Mouse (Mus musculus): ENCODE measurements around the gene Psme3. TPM values are rescaled to one million over a fixed set of nuclear protein-coding genes. Genes with fewer than 3 reads are reported as not detected.

Gene Psme3
- total RNA-seq (2021), result 100 to 1,000 TPM; 119 to 126 TPM

DNA sequence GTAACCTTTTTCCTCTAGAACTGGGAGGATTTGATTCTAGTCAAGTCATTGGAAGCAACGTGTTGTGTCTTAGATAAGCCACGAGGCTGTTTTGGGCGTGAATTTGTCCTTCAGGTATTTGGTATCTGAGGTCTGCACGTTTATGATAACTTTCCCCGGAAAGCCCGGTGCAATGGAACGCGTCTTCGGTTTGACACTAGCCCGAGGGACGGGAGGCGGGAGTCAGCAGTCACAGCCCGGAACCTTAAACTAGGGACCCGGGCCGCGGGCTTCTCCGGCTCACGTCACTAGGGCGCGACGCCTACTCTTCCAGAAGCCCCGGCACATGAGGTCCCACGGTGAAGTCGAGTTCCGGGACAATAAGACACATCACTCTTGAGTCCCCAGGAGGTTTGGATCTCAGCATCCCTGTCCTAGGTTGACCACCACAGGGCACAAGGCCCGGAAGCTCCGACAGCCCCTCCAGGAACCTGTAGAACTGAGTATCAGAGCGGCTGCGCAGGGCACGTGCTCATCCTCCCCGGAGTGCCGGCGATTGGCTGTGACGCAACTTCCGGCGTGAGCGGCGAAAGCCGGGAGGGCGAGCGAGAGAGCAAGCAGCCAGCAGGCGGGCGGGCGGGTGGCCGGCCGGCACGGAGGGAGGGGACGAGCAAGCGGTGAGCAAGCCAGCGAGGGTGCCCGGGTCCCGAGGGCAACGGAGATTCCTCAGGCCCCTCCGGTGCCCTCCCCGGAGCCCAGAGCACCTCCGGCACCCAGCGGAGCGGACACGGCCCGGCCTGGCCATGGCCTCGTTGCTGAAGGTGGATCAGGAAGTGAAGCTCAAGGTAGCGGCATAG, at the start of gene Psme3:
Gene Psme3, plus strand, starts transcription at position 549 of the 836 bp plus-strand sequence.
- DNase-seq (ENCODE audit: extremely low spot score in 1 of 2, low spot score in 1 of 2), result peak; percentile 85 to 96

DNA sequence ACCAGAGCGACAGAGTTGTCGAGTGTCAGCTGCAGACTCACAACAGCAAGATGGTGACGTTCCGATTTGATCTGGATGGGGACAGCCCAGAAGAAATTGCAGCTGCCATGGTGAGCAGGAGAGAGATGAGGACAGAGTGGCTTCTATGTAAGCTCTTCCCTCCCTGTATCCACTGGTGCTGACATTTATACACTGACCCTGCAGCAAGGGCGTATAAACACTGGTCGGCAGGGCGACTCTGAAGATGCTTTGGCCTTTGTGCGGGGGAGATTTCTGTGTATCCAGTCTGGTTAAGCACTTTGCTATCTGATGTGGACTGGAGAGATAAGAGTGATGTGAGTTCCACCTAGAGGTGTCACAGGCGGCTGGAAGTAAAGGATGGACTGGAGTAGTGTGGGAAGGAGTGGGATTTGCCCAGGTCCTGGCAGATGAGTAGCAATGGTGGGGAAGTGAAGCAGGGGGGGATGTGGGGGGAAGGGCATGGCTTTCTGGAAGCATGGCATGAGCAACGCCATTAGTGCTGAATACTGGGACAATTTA, 46.4 kb upstream of the Psme3 start:
- DNase-seq (ENCODE audit: extremely low spot score in 1 of 2, low spot score in 1 of 2), result no peak

DNA sequence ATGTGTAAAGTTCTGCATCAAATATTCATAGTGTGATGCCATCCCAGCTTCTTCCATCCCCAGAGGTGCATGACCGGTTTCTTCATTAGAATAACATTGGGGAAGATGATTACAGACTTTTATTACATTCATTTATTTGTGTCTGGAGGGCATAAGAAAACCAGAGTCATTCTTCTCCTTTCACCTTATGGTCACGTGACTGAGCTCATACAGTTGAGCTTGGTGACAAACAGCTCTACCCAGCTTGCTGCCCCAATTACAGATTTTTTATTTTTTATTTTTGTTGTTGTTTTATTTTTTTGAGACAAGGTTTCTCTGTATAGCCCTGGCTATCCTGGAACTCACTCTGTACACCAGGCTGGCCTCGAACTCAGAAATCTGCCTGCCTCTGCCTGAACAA, 43.6 kb upstream of the Psme3 start:
- DNase-seq (ENCODE audit: extremely low spot score in 1 of 2, low spot score in 1 of 2), result no peak

DNA sequence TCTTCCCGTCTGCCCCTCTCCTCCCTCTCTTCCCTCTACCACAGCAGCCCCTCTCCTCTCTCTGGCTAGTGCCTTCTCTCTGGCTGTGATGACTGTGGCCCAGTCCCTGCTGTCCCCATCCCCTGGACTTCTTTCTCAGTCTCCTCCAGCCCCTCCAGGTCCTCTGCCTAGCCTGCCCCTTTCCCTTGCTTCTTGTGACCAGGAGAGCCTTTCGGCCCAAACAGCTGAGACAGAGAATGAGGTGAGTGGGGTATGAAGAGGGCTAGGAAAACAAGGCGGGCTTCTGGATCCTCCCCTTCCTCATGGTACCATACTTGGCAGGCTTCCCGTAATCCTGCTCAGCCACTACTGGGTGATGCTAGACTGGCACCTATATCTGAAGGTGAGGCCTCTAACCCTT, 40.7 kb upstream of the Psme3 start:
- DNase-seq (ENCODE audit: extremely low spot score in 1 of 2, low spot score in 1 of 2), result no peak

DNA sequence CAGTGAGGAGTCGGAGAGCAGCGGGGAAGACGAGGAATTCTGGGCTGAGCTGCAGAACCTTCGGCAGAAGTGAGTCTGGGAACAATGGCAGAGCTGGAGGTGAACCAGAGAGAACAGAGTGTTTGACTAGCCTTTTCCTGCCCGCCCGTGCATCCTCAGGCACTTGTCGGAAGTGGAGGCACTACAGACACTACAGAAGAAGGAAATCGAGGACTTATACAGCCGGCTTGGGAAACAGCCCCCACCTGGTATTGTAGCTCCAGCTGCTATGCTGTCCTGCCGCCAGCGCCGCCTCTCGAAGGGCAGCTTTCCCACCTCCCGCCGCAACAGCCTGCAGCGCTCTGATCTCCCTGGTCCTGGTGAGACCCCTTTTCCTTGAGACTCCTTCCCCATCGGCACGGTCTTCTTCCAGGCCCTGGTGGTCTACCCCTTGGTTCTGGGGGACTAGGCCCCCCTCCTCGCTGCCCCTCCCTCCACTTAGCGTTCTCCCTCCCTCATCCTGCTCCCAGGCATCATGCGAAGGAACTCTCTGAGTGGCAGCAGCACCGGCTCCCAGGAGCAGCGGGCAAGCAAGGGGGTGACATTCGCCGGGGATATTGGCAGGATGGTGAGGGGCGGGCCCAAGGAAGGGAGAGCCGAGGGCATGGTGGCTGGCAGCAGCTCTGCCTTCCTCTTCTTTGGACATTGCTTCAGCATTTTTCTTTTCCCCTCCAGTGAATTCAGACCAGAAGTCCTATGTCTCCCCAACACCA, 39.5 kb upstream of the Psme3 start:
- no peak for DNase-seq (ENCODE audit: extremely low spot score in 1 of 2, low spot score in 1 of 2)

DNA sequence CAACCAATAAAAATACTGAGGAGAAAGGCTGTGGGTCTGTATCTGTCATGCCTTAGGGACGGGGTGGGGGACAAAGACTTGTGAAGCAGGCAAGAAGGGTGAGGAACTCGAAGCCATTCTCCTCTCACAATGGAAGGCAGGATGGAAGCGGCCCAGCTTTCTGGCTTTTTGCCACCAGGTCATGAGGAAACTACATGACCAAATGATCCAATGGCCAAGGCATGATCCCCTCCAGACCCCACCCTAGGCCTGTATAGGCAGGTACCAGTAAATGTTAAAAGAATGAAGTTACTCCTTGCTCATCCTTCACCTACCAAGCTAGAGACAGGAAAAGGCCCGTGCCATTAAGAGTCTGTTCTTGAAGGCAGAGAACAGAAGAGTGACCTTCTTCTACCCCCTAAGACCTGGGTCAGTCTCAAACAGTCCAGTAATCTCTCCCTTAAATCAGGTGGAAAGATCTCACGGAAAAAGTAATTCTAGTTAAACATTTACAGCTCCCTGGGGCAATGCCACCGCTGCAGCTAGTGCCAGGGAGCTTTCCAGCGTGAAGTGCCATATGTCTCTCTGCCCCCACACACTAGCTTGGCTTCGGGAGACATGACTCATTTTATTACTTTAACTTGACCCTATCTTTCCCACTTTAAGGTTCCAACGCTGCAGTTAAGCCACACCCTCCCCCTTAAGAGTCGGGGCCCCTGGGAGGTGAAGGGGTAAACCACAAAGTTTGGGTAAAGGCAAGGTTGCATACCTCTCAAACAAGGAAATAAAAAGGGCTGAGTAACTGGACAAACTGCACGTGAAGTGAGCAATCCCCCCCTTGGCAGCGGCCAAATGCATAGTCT, 38.4 kb upstream of the Psme3 start:
- no peak for DNase-seq (ENCODE audit: extremely low spot score in 1 of 2, low spot score in 1 of 2)

DNA sequence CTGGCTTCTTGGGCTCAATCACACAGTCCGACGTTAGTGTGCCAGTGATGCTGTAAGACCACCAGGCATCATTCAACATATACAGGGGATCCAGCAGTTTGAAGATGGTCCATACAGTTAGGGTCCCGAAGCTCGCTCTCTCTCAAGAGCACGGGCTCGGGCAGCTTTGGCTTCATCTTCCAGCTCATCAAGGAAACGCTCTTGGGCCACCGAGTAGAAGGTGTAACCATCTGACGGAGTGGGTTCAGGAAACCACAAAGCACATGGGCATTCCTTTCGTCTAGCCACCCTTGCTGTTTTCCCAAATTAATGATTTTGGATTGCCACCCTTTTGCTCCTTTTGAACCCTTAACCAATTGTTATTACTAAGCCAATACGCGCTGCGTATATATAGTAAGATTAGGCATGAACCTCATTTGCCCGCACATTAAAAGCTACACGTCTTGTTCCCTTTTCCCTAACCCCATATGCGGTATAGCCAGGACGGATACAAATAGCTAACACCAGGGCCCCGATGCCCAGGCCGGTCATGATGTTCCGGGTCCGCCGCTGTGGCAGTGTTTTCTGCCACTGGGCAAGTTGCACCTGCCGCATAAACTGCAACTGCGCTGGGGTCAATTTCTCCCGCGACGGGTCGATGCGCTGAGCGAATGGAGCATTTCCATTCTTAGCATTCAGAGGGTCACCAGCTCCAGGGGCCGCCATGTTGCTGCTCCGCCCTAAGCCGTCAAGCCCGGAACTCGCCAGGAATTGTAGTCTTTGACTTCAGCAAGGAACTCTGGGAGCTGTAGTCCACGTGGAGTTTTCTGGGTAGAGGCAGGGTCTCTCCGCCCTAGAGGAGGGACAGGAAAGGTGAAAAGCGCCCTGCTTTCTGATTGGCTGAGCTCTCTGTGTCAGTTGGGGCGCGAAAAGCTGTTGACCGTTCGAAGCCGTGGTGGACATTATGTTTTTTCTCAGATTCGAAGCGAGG, 37.5 kb upstream of the Psme3 start, which contains the start of the genes Cntd1 and Coa3:
Gene Cntd1, plus strand, starts transcription at position 790 of the 970 bp plus-strand sequence.
Gene Coa3, minus strand, starts transcription at position 892 of the 970 bp plus-strand sequence.
- DNase-seq (ENCODE audit: extremely low spot score in 1 of 2, low spot score in 1 of 2), result peak; percentile 68 to 71

DNA sequence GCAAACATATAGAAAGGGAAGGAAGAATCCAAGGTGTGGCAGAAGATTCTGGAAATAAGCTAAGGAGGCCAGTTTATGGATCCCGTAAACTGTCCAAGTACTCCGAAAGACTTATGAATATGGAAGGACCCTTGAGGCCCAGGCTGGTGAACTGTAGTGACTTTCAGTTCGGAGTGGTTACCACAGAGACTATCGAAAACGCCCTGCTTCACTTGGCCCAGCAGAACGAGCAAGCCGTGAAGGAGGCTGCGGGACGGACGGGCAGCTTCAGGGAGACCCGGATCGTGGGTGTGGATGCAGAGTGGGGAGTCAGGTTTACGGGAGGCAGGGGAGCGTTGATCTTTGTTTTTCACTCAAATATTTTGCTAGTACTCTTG, 36.8 kb upstream of the Psme3 start:
- DNase-seq (ENCODE audit: extremely low spot score in 1 of 2, low spot score in 1 of 2), result no peak

DNA sequence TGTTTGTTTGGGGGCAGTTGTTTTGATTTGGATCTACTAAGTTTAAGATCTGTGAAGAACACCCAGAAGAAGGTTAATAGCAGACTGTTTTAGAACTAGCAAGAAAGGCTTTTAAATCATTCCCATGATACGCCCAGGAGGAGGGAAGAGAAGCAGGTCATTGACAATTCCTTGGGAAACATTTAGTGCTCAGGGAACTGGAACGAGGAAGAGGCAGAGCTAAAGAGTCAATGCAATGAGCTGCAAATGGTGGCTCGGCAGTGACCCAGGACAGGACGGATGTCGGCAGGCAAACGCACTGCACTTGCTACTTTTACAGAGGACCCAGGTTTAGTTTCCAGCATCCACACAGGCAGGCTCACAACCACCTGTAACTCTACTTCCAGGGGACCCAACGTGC, 35.2 kb upstream of the Psme3 start:
- DNase-seq (ENCODE audit: extremely low spot score in 1 of 2, low spot score in 1 of 2), result no peak

DNA sequence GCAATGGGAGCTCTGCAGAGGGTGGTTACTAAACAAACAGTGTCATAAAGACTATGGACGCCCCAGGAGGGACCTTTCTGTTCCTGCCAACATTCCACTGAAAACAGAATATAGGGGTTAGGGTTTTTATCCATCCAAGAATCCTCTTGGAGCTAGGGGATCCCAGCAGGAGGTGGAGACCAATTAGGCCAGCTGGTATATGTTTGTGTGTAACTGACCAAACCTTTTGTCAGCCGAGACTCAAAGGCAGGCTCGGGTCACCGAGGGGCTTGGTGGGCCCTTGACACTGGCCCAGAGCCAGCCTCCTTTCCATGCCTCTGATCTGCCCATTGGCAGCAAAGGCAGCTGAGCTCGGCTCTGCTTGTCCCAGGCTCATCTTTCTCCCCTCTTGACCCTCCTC, 33.1 kb upstream of the Psme3 start:
- no peak for DNase-seq (ENCODE audit: extremely low spot score in 1 of 2, low spot score in 1 of 2)

DNA sequence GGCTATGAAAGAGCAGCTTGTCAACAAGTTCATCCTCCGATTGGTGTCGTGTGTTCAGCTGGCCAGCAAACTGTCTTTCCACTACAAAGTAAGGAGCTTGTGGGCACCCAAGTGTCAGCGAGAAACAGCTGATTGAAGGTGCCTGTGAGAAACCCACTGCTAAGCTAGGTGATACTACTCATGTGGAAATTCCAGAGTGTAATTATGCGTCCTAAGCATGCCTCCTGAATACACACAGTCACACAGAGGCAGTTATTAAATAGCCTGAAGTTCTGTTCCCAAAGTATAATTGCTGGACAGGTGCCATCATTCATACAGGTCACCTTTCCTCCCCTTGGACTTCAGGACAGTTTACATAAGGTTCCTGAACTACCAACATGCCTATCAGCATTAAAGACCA, 32.2 kb upstream of the Psme3 start:
- no peak for DNase-seq (ENCODE audit: extremely low spot score in 1 of 2, low spot score in 1 of 2)

DNA sequence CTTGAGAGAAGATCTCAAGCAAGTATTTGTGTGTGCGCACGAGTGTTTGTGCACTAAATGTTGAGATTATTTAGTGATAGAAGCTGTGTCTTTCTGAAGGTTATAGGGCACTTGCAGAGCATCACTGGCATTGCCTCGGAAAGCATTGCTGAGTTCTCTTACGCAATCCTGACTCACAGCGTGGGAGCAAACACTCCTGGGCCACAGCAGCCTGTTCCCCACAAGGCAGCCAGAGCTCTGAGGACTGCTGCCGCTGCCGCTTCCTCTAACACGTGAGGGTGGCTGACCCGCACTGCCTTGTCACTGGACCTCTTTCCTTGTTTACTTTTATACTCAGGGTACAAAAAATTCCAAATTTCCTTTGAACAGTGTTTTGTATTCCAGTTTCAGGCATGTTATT, 28.7 kb upstream of the Psme3 start:
- DNase-seq (ENCODE audit: extremely low spot score in 1 of 2, low spot score in 1 of 2), result no peak

DNA sequence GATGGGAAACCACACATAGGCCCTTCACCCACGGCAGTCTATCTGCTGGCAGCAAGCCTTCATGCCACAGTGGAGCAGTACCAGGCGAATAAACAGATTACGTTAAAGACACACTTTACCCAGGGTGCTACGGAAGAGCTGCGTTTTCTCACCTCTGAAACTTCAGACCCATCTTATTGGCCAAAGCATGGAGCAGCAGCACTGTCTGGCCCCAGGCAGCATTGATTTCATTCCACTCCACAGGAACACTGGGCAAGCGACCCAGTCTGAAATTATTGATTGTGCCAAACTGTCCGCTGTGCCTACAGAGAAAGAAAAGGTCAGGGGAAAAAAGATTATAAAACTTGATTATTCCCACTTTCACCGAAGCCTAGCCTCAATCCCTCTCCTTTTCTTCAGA, 24.8 kb upstream of the Psme3 start:
- DNase-seq (ENCODE audit: extremely low spot score in 1 of 2, low spot score in 1 of 2), result no peak

DNA sequence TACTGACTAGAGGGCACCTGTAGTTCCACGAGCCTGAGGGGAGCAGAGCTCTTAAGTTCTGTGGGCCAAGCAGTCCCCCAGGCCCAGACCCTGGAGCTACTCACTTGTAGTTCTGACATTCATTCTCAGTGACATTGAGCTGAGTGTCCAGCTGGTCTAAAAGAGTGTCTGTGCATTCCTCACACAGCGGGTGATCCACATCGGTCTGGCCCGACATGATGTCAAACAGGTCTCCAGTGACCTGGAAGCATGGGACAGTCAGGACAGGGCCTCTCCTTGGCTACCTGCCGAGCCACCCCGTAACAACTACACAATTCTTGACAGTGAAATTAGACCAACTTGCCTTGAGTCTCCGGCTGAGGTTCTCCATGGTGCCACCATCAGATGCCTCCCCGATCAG, 20.8 kb upstream of the Psme3 start:
- no peak for DNase-seq (ENCODE audit: extremely low spot score in 1 of 2, low spot score in 1 of 2)

DNA sequence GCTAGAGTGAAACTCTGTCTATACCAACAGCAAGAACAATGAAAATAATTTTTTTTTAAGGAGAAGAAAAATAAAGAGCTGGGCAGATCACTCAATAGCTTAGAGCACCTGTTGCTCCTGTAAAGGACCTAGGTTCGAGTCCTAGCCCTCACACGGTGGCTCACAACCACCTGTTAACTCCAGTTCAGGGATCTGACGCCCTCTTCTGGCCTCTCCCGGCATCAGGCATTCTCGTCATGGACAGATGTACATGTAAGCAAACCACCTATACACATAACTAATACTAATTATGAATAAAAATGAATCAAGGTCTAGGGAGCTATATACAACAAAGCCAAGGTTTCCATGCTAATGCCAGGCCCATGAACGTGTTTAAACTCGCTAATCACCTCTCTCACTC, 15.1 kb upstream of the Psme3 start:
- no peak for DNase-seq (ENCODE audit: extremely low spot score in 1 of 2, low spot score in 1 of 2)

DNA sequence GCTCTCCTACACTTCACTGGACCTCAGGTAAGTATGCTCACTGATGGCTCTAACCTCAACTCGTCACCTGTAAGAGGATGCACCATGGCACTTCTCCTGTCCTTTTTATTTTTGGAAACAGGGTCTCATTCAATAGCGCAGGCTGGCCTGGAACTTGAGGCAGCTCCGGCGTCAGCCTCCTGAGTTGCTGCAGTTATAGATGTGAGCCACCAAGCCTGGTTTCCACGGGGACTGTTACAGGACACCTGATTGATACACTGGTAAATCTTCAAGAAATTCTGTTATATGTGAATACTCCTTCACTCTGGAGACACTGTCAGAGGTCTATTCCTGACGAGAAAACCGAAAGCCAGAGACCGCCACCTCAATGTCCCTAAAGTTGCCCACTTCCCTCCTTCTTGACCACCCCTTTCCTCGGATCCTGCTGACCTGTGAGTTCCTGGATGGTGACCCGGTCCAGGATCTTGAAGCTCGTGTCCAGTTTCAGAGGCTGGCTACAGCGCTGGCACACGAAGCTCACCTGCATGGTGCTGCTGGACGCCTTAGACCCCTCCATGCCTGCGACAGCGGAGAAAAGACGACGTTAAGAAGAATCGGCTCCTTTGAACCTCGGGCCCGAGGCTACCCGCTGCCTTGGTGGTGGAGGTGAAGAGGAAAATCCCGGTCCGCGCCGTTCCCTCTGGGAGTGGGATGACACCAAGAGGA, 14.6 kb upstream of the Psme3 start:
- DNase-seq (ENCODE audit: extremely low spot score in 1 of 2, low spot score in 1 of 2), result no peak

DNA sequence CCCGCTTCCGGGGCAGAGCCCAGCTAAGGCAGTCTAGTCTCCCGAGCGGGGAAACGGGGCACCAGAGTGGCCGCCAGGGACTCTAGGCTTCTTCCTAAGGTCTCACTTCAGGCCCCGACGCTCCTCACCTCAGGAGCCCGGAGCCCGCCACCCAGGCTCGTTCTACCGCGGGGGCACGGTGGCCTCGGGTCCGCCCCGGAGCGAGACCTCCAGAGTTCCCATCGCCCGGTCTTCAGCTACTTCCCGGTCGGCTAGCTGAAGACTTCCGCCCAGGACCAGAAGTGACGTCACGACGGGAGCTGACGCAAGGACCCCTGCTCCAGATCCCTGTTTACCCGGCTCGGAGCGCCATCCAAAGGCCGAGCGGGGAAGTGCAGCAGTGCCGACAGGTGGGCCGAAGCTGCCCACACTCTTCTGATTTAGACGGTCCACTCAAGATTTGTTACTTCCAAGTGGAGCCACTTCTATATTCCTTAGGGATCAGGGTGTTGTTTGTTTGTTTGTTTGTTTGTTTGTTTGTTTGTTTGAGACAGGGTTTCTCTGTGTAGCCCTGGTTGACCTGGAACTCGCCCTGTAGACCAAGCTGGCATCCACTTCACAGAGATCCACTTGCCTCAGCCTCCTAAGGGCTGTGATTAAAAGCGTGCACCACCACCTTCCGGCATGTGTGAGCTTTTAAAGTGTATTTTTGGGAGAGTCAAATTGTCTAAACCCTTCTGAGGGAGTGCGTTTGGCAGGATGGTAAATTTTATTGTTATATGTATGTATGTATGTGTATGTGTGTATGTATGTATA, 13.8 kb upstream of the Psme3 start, which contains the start of gene Becn1:
Gene Becn1, minus strand, starts transcription at position 283 of the 795 bp plus-strand sequence.
- peak; percentile 96 to 100 for DNase-seq (ENCODE audit: extremely low spot score in 1 of 2, low spot score in 1 of 2)

DNA sequence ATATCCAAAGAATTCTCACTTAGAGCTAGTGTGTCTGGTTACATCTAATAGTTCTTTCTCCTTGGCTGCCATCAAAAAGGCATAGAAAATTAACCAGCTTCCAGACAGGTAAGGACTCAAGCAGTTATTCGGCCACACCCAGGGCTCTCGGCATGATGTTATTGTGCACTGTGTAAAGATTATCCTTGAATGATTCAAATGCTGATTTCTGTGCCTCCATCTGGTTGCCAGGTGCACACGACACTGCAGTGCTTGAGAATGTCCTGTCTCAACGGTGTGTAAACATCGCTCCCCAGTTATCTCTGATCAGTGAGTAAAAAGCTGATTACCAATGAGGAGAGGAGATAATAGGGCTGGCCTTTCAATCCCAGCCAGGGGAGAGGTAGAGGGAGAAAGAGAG, 8.3 kb upstream of the Psme3 start:
- DNase-seq (ENCODE audit: extremely low spot score in 1 of 2, low spot score in 1 of 2), result no peak

Measured in layer of hippocampus, postnatal 25 days (tissue).